7 mouse cellular contexts compared by ENCODE assay signal in the genomic region with DNA sequence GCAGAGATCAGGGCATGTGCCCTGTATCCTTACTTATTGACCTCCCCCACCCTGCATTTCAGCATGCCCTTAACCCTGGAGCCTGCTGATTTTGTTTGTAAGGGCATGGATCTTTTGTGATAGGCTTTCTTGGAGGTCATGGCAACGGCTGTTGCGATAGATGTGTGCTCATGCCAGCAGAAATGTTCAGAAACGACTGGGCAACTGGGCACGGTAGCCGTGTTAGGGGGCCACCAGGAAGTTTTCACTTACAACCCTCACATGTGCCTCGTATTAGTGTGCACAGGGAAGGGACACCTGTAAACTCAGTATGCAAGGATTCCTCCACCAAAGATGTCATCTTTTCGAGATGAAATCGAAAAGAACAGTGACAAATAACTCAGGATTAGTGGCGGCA. TPM values are rescaled to one million over a fixed set of nuclear protein-coding genes. Genes with fewer than 3 reads are reported as not detected.
DNase-seq lines count a peak whose midpoint lies in the region; ATAC-seq and TF ChIP-seq lines count a peak whose summit lies in the region.

No protein-coding gene starts in this region.

- H3K4me2 ChIP-seq in lung, postnatal 0 days (replicated peaks; ENCODE audit: low read depth, low read length): peak overlapping the region; percentile 56
- peak overlapping the region; percentile 69 for H3K4me2 ChIP-seq in forebrain, embryonic 13.5 days
- H3K4me2 ChIP-seq in limb, embryonic 12.5 days: peak overlapping the region; percentile 66
- H3K4me2 ChIP-seq in stomach, embryonic 14.5 days (replicated peaks; ENCODE audit: low read depth, low read length): peak overlapping the region; percentile 59

- H3K4me1 ChIP-seq in lung, postnatal 0 days (ENCODE audit: insufficient read depth, low read depth, low read length): peaks cover 18% of the 10 kb centered on the region; the same call in 1 of the 2 replicates
- peaks cover 15% of the 10 kb centered on the region for H3K4me1 ChIP-seq in forebrain, embryonic 13.5 days
- peaks cover 15% of the 10 kb centered on the region for H3K4me1 ChIP-seq in limb, embryonic 12.5 days (replicated peaks)
- peaks cover 12% of the 10 kb centered on the region; the same call in 1 of the 2 replicates for H3K4me1 ChIP-seq in stomach, embryonic 14.5 days (ENCODE audit: control insufficient read depth, insufficient read depth, low read length)

- no peaks in the 10 kb centered on the region for H3K27me3 ChIP-seq in lung, postnatal 0 days (replicated peaks; ENCODE audit: insufficient read depth, low read length)
- H3K27me3 ChIP-seq in forebrain, embryonic 13.5 days: peaks cover 3% of the 10 kb centered on the region; the same call in 1 of the 2 replicates
- no peaks in the 10 kb centered on the region for H3K27me3 ChIP-seq in limb, embryonic 12.5 days
- no peaks in the 10 kb centered on the region for H3K27me3 ChIP-seq in stomach, embryonic 14.5 days (ENCODE audit: control insufficient read depth, insufficient read depth, low read length)

- peak overlapping the region; percentile 29 for H3K4me3 ChIP-seq in lung, postnatal 0 days (ENCODE audit: low read depth, low read length)
- peak overlapping the region; percentile 43 for H3K4me3 ChIP-seq in forebrain, embryonic 13.5 days
- H3K4me3 ChIP-seq in limb, embryonic 12.5 days (replicated peaks): peak overlapping the region; percentile 44
- H3K4me3 ChIP-seq in stomach, embryonic 14.5 days (ENCODE audit: low read depth, low read length): peak overlapping the region; percentile 38

- peak overlapping the region; percentile 58; the same call in 1 of the 2 replicates for H3K9ac ChIP-seq in lung, postnatal 0 days (replicated peaks; ENCODE audit: low read depth)
- H3K9ac ChIP-seq in forebrain, embryonic 13.5 days: peak overlapping the region; percentile 63
- peak overlapping the region; percentile 63 for H3K9ac ChIP-seq in limb, embryonic 12.5 days (replicated peaks)
- H3K9ac ChIP-seq in stomach, embryonic 14.5 days (replicated peaks; ENCODE audit: low read depth, low read length): peak overlapping the region; percentile 31; the same call in 1 of the 2 replicates

- no peaks in the 10 kb centered on the region for H3K9me3 ChIP-seq in lung, postnatal 0 days (ENCODE audit: low read length)
- no peaks in the 10 kb centered on the region for H3K9me3 ChIP-seq in forebrain, embryonic 13.5 days (replicated peaks)
- no peaks in the 10 kb centered on the region for H3K9me3 ChIP-seq in limb, embryonic 12.5 days
- H3K9me3 ChIP-seq in stomach, embryonic 14.5 days (ENCODE audit: control insufficient read depth, low read depth, low read length): no peaks in the 10 kb centered on the region

- H3K27ac ChIP-seq in lung, postnatal 0 days (ENCODE audit: low read length): peak overlapping the region; percentile 97
- no peak overlapping the region for H3K27ac ChIP-seq in forebrain, embryonic 13.5 days
- peak overlapping the region; percentile 83 for H3K27ac ChIP-seq in limb, embryonic 12.5 days
- H3K27ac ChIP-seq in stomach, embryonic 14.5 days (ENCODE audit: low read length): peak overlapping the region; percentile 85

- ATAC-seq in lung, postnatal 0 days: no peak
- ATAC-seq in forebrain, embryonic 13.5 days: no peak
- ATAC-seq in limb, embryonic 12.5 days (ENCODE audit: insufficient number of reproducible peaks, insufficient read depth, low FRiP score, low TSS enrichment, low read depth): 0 out of 2 replicates have a peak, but pooled peaks have one; percentile 12
- no peak for ATAC-seq in stomach, embryonic 14.5 days (ENCODE audit: insufficient number of reproducible peaks, insufficient read depth, low FRiP score, low read depth)

- peak; percentile 8; the same call in 1 of the 2 replicates for TF ChIP-seq EP300 in lung, postnatal 0 days (IDR thresholded peaks at IDR 0.05)

- WGBS in lung, postnatal 0 days: 27% methylated on average over 9 of the region's 9 CpGs
- 46% methylated on average over 9 of the region's 9 CpGs for WGBS in forebrain, embryonic 13.5 days
- 31% methylated on average over 9 of the region's 9 CpGs for whole genome bisulfite sequencing in limb, embryonic 12.5 days
- 30% methylated on average over 9 of the region's 9 CpGs for WGBS in stomach, embryonic 14.5 days

- DNase-seq in lung, postnatal 0 days (ENCODE audit: low spot score): no peak
- DNase-seq in lung, postnatal 25 days (ENCODE audit: low spot score): no peak
- DNase-seq in layer of hippocampus, adult 11-12 months (ENCODE audit: low spot score): no peak
- DNase-seq in gastrocnemius, postnatal 10 days: no peak

- no peaks in the 10 kb centered on the region for H3K36me3 ChIP-seq in lung, postnatal 0 days (ENCODE audit: insufficient read depth, low read length)
- no peaks in the 10 kb centered on the region for H3K36me3 ChIP-seq in forebrain, embryonic 13.5 days (ENCODE audit: poor library complexity, severe bottlenecking)
- no peaks in the 10 kb centered on the region for H3K36me3 ChIP-seq in limb, embryonic 12.5 days
- no peaks in the 10 kb centered on the region for H3K36me3 ChIP-seq in stomach, embryonic 14.5 days (ENCODE audit: control insufficient read depth, insufficient read depth, low read length)

- TF ChIP-seq CTCF in lung, postnatal 0 days (IDR thresholded peaks at IDR 0.05): no peak

RNA-seq across cellular contexts. Expression of gene Echdc3, which starts 0.5 kb away (rescaled TPM):
- polyA plus RNA-seq in lung, postnatal 0 days (2015; fragmentation: Nextera tagmentation; extraction: Ambion mirVana): 12.0 and 15.1 TPM in 2 replicates
- 1.2 and 1.6 TPM in 2 replicates for polyA plus RNA-seq in forebrain, embryonic 13.5 days (2015; fragmentation: Nextera tagmentation; extraction: Ambion mirVana)
- 4.1 and 4.3 TPM in 2 replicates for polyA plus RNA-seq in limb, embryonic 12.5 days (2016; fragmentation: Nextera tagmentation; extraction: Ambion mirVana)
- 8.1 and 10.2 TPM in 2 replicates for polyA plus RNA-seq in stomach, embryonic 14.5 days (2014; fragmentation: Nextera tagmentation; extraction: Ambion mirVana)
- 1 to 10 TPM; 7.1 to 9.2 TPM for total RNA-seq in gastrocnemius, postnatal 10 days (2021)
